Mouse (Mus musculus) liver, postnatal 0 days (tissue): ENCODE results near the gene Ccnl1.

Experiments used
- CTCF ChIP-seq: sonication (generic); IDR thresholded peaks from 2 replicates; pipeline ENCODE4 v1.5.1; 2016; ENCODE audit warnings: antibody characterized with exemption, low read depth
- EP300 ChIP-seq: IDR thresholded peaks from 2 replicates; pipeline ENCODE4 v1.6.1; 2016; ENCODE audit warnings: antibody characterized with exemption, low read depth, mild to moderate bottlenecking

GRCm38 (mm10) chr3:65969196-65969595, 11.1 kb upstream of the Ccnl1 start:
- TF ChIP-seq CTCF (no peak), EP300 (no peak)
